Mouse (Mus musculus) hematopoietic stem cell, adult 5-6 weeks (primary cell): ENCODE measurements around the gene Rapgef2. TPM values are rescaled to one million over a fixed set of nuclear protein-coding genes. Genes with fewer than 3 reads are reported as not detected.

Experiments used
- ATAC-seq, 2 experiments: fragments of 125-278 bp in 1 of 2; replicated peaks in 1 of 2; 2 replicates each; pipeline ENCODE4 v1.8.0; 2016 to 2017; ENCODE audit warnings: inconsistent platforms in 2 of 2, mild to moderate bottlenecking in 2 of 2, moderate number of reproducible peaks in 2 of 2, low read depth in 1 of 2, moderate TSS enrichment in 1 of 2; ENCODE audit not compliant: low FRiP score in 2 of 2, poor library complexity in 2 of 2, severe bottlenecking in 2 of 2, insufficient read depth in 1 of 2, low TSS enrichment in 1 of 2
- total RNA-seq: library from RNA; stranded (forward); fragments of 172-1452, 232-1000 nt; gene quantifications from 2 replicates; pipeline ENCODE4 v1.2.3, GENCODE M21; 2017

The Rapgef2 gene
- total RNA-seq, 1 experiment from 2014 or later, result 18.5 TPM

GRCm38 (mm10) chr3:79222192-79222960, 63.9 kb downstream of the Rapgef2 start:
- ATAC-seq, result no peak

GRCm38 (mm10) chr3:79221296-79222191, 64.8 kb downstream of the Rapgef2 start:
- peak; percentile 55 to 59; a peak in 3 of 4 replicates for ATAC-seq

- ATAC-seq, result 0 out of 4 replicates have a peak, but pooled peaks of 1 of the 2 experiments have one; percentile 12
Observed at GRCm38 (mm10) chr3:79219144-79219930, 67.0 kb downstream of the Rapgef2 start.

- no peak for ATAC-seq
Observed at GRCm38 (mm10) chr3:79218566-79219051, 67.7 kb downstream of the Rapgef2 start.

- peak; percentile 33 to 61; a peak in 2 of 4 replicates for ATAC-seq
Observed at GRCm38 (mm10) chr3:79210243-79210642, 76.1 kb downstream of the Rapgef2 start.

DNA sequence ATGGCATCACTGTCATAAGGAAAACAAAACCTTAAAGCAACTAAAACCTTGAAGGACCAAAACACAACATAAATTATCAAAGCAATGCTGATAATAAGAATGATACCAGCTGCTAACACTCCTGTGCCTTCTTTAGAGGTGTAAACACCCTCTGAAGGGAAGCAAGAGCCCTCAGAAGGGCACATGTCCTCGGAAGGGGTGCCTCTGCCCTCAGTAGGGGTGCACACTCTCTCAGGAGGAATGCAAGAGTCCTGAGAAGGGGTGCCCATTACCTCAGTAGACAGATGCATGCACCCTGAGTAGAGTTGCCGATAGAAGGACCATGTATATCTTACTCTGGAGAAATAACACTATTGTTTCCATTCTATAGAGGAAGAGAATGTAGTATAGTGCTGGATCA, 79.1 kb downstream of the Rapgef2 start:
- no peak for ATAC-seq

DNA sequence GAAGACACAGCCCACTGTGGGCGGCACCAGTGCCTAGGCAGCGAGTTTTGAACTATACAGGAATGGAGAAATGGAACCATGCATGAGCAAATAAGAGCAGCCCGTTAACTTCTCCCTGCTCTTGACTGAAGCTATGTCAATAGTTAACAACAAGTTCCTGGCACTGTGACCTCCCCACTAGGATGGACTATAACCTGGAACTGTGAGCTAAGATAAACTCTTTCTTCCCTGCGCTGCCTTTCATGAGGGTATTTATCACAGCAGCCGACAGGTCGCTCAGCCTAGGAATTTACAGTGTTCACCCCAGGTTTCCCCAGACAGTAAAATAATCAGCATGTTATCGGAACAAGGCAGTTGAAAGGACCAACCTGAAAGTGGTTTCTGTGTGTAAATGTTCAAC, 79.8 kb downstream of the Rapgef2 start:
- no peak for ATAC-seq

DNA sequence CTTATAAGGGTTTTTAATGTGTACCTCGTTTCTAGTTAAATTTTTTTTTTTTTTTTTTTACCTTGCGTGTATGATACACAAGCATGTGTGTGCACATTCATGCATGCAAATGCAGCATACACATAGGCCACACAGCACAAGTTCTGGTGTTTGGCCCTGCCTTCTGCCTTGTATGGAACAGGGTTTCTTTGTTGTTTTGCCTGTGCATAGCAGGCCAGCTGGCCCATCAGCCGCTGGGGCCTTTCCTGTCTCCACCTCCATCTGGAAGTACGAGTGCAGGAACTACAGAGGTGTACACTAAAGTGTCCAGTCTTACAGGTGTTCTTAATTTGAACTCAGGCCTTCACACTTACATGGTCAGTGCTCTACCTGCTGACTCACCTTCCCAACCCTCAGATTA, 80.3 kb downstream of the Rapgef2 start:
- ATAC-seq, result no peak

GRCm38 (mm10) chr3:79205112-79205511, 81.2 kb downstream of the Rapgef2 start:
- ATAC-seq, result no peak

DNA sequence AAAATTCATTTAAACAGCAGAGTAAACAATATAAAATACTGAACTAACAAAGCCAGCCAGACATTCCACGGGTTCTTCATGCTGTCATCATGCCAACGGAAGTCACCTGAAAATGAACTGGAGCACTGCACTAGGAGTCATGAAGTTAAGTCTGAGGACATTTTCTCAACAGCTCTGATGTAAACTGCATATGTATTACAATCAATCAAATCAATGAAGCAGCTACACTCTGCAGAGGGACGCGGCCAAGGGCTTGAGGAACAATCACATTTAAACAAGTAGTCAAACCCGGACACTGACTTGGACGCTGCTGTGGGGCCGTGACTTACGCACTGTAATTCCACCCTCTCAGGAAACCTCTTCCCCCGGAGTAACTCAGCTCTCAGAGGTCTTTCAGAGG, 82.1 kb downstream of the Rapgef2 start:
- ATAC-seq, result no peak

DNA sequence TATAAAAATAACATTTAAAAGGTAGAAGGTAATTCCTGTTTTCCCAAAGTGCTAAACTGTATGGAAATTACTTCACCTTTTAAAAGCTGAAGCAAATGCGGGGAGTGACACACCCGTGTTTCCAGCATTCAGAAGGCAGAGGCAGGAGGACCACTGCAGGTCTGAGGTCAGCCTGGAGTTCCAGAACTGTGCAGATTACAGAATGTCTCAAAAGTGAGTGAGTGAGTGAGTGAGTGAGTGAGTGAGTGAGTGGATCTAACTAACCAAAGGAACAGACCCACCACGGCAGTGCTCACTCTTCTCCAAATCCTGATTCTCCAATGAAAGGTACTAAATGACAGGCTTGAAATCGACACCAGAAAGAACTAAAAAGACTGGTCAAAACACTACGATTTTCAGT, 82.5 kb downstream of the Rapgef2 start:
- ATAC-seq, result no peak

GRCm38 (mm10) chr3:79203178-79203577, 83.1 kb downstream of the Rapgef2 start:
- ATAC-seq, result peak; percentile 26 to 46; a peak in 1 of 4 replicates

DNA sequence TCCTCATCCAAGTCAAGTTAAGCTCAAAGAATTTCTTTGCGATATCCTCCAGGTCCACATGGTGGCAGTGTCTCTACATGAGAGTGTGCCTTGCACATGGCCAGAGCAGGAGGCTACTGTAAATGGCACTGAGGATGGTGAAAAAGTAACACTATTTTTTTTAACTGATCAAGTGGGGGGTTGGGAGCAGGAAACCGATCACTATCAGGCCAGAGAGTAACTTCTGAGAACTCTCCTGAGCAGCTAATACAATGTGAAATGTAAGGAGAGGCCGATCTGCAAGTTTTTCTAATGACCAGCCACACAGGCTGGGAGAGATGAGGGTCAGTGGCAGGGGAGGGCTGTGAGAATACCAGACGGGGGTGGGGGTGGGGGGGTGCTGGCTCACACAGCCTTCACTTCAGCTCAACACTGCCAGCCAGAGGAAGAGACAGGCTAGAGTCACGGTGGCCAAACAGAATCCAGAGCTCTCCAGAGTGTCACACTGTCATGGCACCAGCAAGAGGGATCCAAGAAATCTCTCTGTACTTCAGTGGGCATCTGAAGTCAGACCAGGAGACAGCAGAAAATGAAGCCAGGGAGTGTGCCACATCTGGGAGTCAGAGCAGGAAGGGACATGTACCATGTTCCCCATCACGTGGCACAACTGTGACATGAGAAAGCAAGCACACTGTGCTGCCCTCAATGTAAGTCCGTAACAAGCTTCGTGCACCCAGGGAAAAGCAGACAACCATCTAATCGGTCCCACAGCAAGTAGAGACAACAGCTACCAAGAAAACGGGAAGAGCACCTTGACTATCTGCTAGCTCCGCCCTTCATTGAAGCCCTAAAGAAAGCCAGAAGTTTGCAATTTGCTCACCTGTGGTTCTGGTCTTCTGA, 83.8 kb downstream of the Rapgef2 start:
- peak; percentile 70 to 74 for ATAC-seq

DNA sequence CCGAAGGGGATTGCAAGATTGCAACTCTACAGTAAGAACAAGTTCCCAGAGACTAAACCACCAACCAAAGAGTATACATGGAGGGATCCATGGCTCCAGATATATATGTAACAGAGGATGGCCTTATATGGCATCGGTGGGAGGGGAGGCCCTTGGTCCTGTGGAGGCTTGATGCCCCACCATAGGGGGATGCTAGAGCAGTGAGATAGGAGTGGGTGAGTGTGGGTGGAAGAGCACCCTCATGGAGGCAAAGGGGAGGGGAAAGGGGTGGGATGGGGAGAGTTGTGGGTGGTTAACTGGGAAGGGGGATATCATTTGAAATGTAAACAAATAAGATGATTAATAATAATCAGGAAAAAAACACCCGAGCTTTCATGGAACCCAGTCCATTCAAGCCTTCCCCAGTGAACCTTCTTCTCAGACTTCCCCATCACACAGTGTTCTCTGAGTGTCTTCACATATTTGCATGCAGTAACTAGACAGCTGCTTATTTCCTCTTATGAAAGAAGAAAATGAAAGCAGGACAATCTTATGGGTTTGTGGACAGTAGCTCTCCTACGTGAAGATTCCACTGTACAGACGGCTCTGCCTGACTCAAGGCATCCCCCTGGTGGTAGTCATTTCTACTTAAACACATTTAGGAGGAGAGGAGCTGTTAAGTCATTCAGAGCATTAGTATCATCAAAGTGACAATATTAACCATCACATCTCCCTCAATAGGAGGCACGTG, 89.4 kb downstream of the Rapgef2 start:
- ATAC-seq, result peak; percentile 73 to 88

DNA sequence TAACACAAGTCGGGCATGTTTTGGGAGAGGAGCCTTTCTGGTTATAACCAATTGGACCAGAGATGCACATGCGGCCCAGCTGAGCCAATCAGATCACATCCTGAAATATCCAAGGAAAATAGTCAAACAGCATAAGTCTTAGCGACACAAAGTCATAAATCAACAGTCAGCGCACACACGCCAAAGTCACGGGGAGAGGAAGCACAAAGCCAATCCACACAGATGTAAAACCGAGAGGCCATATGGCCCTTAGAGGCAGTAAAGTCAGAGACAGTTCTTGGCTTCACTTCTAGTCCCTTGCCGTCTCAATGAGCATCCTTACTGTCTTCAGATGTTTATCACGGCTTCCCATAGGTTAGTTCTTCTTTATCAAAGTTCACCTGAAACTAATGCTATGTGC, 91.0 kb downstream of the Rapgef2 start:
- no peak for ATAC-seq
